Mouse (Mus musculus) CD4-positive naive resting alpha-beta T cell, adult 57 days (primary cell): ENCODE measurements around the gene Xylb. TPM values are rescaled to one million over a fixed set of nuclear protein-coding genes. Genes with fewer than 3 reads are reported as not detected.

Experiments
- total RNA-seq: library from RNA; stranded (reverse); gene quantifications from one replicate; pipeline ENCODE4 v1.2.4, GENCODE M21; 2023

Gene Xylb
- 1.4 TPM for total RNA-seq

GRCm38 (mm10) chr9:119357331-119358057 is at the start of gene Xylb:
Gene Xylb, plus strand, starts transcription at chr9:119357381.

GRCm38 (mm10) chr9:119322289-119323259 is 34.6 kb upstream of the Xylb start, which contains the start of gene Oxsr1:
Gene Oxsr1, minus strand, starts transcription at chr9:119322427.

GRCm38 (mm10) chr9:119339558-119340211 is 17.5 kb upstream of the Xylb start, which contains the start of gene Acaa1a:
Gene Acaa1a, plus strand, starts transcription at chr9:119339676.

GRCm38 (mm10) chr9:119340909-119341816 is 16.0 kb upstream of the Xylb start, which contains the start of gene Myd88:
Gene Myd88, minus strand, starts transcription at chr9:119341411.

GRCm38 (mm10) chr9:119365284-119365683 is 8.1 kb downstream of the Xylb start, which contains the start of gene Slc22a14:
Gene Slc22a14, minus strand, starts transcription at chr9:119365553.

GRCm38 (mm10) chr9:119401801-119402214 is 44.6 kb downstream of the Xylb start, which contains the start of gene Acvr2b:
Gene Acvr2b, plus strand, starts transcription at chr9:119402118.

Other genes starting within 250 kb of the Xylb start
- 0.47 TPM for gene Acaa1b, start 200.3 kb upstream of the Xylb start, total RNA-seq
- gene Gm47289, start 198.2 kb upstream of the Xylb start, total RNA-seq, result not detected
- gene Slc22a13, start 148.3 kb upstream of the Xylb start, total RNA-seq, result not detected
- gene Oxsr1, start 35.0 kb upstream of the Xylb start, total RNA-seq, result 43.8 TPM
- 55.5 TPM for gene Acaa1a, start 17.7 kb upstream of the Xylb start, total RNA-seq
- gene Myd88, start 16.0 kb upstream of the Xylb start, total RNA-seq, result 41.9 TPM
- gene Slc22a14, start 8.2 kb downstream of the Xylb start, total RNA-seq, result not detected
- 2.5 TPM for gene Acvr2b, start 44.7 kb downstream of the Xylb start, total RNA-seq
- gene Exog, start 87.6 kb downstream of the Xylb start, total RNA-seq, result 8.2 TPM
- gene Scn5a, start 221.6 kb downstream of the Xylb start, total RNA-seq, result 0.12 TPM